Mouse (Mus musculus) forebrain, embryonic 16.5 days (tissue): ENCODE results near the gene Egfl6. TPM values are rescaled to one million over a fixed set of nuclear protein-coding genes. Genes with fewer than 3 reads are reported as not detected.

Source experiments
- polyA plus RNA-seq: library from polyadenylated mRNA; unstranded; fragments of >200 nt; fragmentation: Nextera tagmentation; extraction: Ambion mirVana; gene quantifications from 2 replicates; pipeline ENCODE4 v1.2.1, GENCODE M21; 2015

Egfl6 gene
- polyA plus RNA-seq, 1 experiment from 2014 or later, result 2.4 TPM

Other genes starting within 250 kb of the Egfl6 start
- 71.1 and 79.4 TPM in 2 replicates for gene Trappc2, start 145.1 kb downstream of the Egfl6 start, polyA plus RNA-seq
- 7.8 and 7.9 TPM in 2 replicates for gene Ofd1, start 145.0 kb downstream of the Egfl6 start, polyA plus RNA-seq
- 50.2 and 55.7 TPM in 2 replicates for gene Rab9, start 105.9 kb downstream of the Egfl6 start, polyA plus RNA-seq
- 7.6 TPM in 2 replicates for gene Tceanc, start 67.2 kb downstream of the Egfl6 start, polyA plus RNA-seq